Mouse (Mus musculus) embryonic fibroblast, embryonic 13.5 days (primary cell): ENCODE results near the gene Ugt1a8. TPM values are rescaled to one million over a fixed set of nuclear protein-coding genes. Genes with fewer than 3 reads are reported as not detected.

Experiments used
- H3K27ac ChIP-seq: 2 replicates; pipeline ENCODE4 v1.5.1; 2012; ENCODE audit warnings: low read length, control low read depth, inconsistent platforms; ENCODE audit not compliant: insufficient read depth
- H3K4me1 ChIP-seq: 2 replicates; pipeline ENCODE4 v1.6.1; 2011; ENCODE audit warnings: low read length; ENCODE audit not compliant: control insufficient read depth, insufficient read depth
- H3K4me3 ChIP-seq: 2 replicates; pipeline ENCODE4 v1.5.1; 2011; ENCODE audit warnings: mild to moderate bottlenecking, control low read depth, low read length; ENCODE audit not compliant: insufficient read depth
- CTCF ChIP-seq: IDR thresholded peaks from 2 replicates; pipeline ENCODE4 v1.5.1; 2011; ENCODE audit warnings: mild to moderate bottlenecking, control low read depth, low read length, moderate library complexity, borderline replicate concordance; ENCODE audit not compliant: insufficient read depth
- POLR2A ChIP-seq: IDR thresholded peaks from 2 replicates; pipeline ENCODE4 v1.6.1; 2011; ENCODE audit warnings: low read depth, mild to moderate bottlenecking, control low read depth, low read length, moderate library complexity
- polyA plus RNA-seq: library from polyadenylated mRNA; stranded (reverse); fragments of >200 nt; gene quantifications from 2 replicates; pipeline ENCODE4 v1.2.4, GENCODE M21; 2011; ENCODE audit warnings: low read depth; ENCODE audit not compliant: missing spikeins, insufficient read length

Gene Ugt1a8
- polyA plus RNA-seq, 1 experiment = not detected

- no peak overlapping the region for H3K4me3 ChIP-seq
- H3K27ac ChIP-seq = no peak overlapping the region
- no peak for TF ChIP-seq POLR2A
- no peak for TF ChIP-seq CTCF
- H3K4me1 ChIP-seq = no peaks in the 10 kb centered on the region
Observed at GRCm38 (mm10) chr1:88230981-88231802, 143.6 kb downstream of the Ugt1a8 start.

GRCm38 (mm10) chr1:88231803-88232499, 144.3 kb downstream of the Ugt1a8 start:
- H3K4me1 ChIP-seq = no peaks in the 10 kb centered on the region
- H3K4me3 ChIP-seq = no peak overlapping the region
- TF ChIP-seq CTCF (no peak), POLR2A (no peak)
- H3K27ac ChIP-seq = no peak overlapping the region

DNA sequence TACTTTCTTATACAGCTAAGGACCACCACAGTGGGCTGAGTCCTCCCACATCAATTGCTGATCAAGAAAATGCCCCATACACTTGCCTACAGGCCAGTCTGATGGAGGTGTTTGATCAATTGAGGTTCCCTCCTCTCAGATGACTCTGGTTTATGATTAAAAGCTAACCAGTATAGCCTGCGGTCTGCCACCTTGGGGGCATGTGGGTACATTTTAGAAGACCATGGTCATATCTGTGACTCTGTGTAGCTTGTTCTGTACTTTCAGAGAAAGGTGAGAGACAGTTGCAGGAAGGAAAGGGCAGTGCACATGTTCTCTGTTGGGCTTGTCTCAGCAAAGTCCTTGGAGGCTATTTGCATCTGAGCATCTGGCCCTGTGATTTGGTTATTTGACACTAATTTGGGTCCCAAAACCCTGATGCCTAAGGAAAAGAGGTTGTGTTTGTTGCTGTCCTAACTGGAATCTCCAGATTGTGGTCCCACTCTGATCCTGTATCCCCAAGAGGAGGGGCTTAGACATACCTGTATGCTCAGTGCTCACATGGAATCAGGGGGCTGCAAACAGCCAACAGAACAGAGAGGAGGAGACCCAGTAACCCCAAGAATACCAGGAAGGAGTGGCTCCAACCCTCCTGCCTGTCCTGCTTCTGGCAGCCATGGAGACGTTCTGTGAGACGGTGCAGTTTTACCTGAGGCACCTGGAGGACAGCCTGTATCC, 145.2 kb downstream of the Ugt1a8 start:
- Histone ChIP-seq H3K4me3 (no peak overlapping the region), H3K27ac (no peak overlapping the region), H3K4me1 (no peaks in the 10 kb centered on the region)
- no peak for TF ChIP-seq POLR2A

DNA sequence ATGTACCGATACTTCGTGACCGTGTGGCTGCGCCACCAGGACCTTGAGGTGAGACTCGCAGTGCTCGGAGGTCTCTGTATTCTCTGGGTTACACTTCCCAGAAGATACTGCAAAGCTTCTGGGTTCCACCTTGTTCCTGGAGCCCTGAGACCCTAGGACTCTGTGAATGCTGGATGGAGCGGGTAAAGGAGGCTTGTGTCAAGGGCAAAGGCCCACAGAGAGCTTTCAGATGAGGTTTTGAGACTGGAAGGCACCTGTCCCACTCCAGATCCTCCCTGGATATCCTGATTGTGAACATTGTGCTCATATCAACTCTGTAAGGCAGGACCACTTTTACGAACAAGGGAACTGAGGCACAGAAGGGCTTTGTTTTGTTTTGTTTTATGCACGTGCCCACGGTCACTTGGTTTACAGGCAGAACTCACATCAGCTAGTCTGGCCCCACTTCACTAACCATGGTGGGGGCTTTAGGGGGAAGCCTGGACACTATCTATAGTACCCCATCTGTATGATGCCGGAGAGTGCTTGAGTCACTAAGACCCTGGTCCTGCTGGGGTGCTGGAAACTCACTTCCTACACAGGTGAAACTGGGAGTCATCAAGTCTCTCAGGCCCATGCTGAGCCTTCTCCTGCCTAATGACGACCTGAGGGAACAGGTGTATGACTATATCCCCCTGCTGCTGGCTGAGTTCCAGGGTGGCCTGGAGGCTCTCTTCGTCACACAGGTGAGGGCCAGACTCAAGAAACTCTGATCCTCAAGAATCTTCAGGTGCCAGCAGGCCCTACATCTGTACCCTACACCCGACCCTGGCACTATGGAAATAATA, 146.0 kb downstream of the Ugt1a8 start:
- Histone ChIP-seq H3K27ac (no peak overlapping the region), H3K4me1 (no peaks in the 10 kb centered on the region), H3K4me3 (no peak overlapping the region)
- TF ChIP-seq CTCF (no peak), POLR2A (no peak)

GRCm38 (mm10) chr1:88234248-88234610, 146.6 kb downstream of the Ugt1a8 start:
- H3K4me1 ChIP-seq = no peaks in the 10 kb centered on the region
- TF ChIP-seq POLR2A = no peak
- TF ChIP-seq CTCF = no peak

DNA sequence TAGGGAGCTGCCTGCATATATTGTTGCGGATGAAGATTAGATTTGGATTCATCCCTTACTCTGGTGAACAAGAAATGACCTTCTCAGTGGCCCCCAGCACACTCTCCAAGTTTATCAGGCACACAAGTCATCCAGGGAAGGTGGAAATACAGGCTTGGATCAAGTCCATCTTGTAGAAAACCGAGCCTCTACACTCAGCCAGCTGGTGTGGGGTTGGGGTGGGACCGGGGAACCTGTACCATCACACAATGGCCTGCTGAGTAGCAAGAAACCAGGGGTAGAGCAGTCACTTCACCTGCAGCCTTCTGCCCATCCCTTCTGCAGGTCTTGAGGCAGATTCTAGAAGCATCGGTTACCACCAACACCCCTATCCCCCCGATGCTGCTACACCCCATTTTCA, 147.0 kb downstream of the Ugt1a8 start:
- TF ChIP-seq POLR2A (no peak), CTCF (no peak)
- Histone ChIP-seq H3K27ac (no peak overlapping the region), H3K4me1 (no peaks in the 10 kb centered on the region), H3K4me3 (no peak overlapping the region)

More at GRCm38 (mm10) chr1:88234248-88234610, 146.6 kb downstream of the Ugt1a8 start:
- H3K4me3 ChIP-seq = no peak overlapping the region
- H3K27ac ChIP-seq = no peak overlapping the region

GRCm38 (mm10) chr1:88235046-88235893, 147.7 kb downstream of the Ugt1a8 start:
- no peak for TF ChIP-seq CTCF
- TF ChIP-seq POLR2A = no peak
- H3K27ac ChIP-seq = no peak overlapping the region
- no peaks in the 10 kb centered on the region for H3K4me1 ChIP-seq
- no peak overlapping the region for H3K4me3 ChIP-seq

GRCm38 (mm10) chr1:88235894-88236415, 148.3 kb downstream of the Ugt1a8 start:
- TF ChIP-seq CTCF = no peak
- no peak for TF ChIP-seq POLR2A
- Histone ChIP-seq H3K27ac (no peak overlapping the region), H3K4me3 (no peak overlapping the region), H3K4me1 (no peaks in the 10 kb centered on the region)

- TF ChIP-seq CTCF (no peak), POLR2A (no peak)
- no peak overlapping the region for H3K4me3 ChIP-seq
Observed at GRCm38 (mm10) chr1:88237311-88237710, 149.7 kb downstream of the Ugt1a8 start.

More at GRCm38 (mm10) chr1:88237311-88237710, 149.7 kb downstream of the Ugt1a8 start:
- H3K27ac ChIP-seq = no peak overlapping the region
- no peaks in the 10 kb centered on the region for H3K4me1 ChIP-seq
